Mouse (Mus musculus): ENCODE data around the gene Rec8. TPM values are rescaled to one million over a fixed set of nuclear protein-coding genes. Genes with fewer than 3 reads are reported as not detected.

The Rec8 gene
- polyA plus RNA-seq, 1 experiment from 2014 or later, result 6.2 TPM

DNA sequence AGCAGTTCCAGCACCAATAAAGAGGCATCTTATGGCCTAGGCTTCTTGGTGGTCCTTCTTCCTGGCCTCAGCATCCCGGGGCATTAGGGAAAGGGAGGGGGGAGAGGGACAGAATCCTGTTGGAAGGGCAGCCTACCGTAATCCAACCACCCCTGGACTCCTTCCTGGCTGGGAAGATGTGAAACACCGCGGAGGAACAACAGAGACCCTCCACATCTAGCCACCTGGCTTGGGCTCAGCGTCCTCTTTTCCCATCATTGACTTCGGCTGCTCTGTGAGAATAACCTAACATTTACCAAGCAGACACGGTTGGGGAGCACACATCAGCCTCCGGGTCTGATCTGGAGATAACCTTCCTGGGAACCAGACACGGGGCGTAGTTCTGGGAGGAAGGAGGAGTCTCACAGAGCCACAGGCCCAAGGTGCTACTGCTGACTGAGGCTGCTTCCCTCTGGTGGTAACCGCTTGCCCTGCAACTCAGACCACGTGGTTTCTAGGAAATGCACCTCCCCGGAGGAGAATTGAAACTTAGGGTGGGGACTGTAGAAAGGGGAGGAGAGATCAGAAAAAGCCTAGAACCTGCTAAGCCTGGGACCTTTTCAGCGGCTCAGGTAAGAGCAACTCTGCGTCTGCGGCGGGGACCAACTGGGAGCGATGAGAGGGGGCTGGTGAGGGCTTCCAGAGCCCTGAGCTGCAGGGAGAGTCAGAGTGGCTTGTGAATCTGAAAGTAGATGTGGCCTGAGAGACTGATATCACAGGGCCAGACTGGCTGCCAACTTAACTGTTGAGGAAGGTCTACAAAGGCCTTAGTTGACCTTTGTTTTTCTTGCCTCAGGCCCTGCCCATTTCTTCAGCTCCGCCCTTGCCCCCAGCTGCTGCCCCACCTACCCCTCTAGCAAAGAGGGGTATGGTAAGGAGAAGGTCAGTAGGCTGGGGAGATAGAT lies 13.9 kb upstream of the Rec8 start:
- H3K4me3 ChIP-seq (ENCODE audit: low read depth, low read length), result peak overlapping the region; percentile 15
- peak; percentile 90 for ATAC-seq (replicated peaks; ENCODE audit: low FRiP score, low TSS enrichment, low read depth)
- DNase-seq (ENCODE audit: low spot score), result peak; percentile 92
- peak overlapping the region; percentile 4 for H3K9ac ChIP-seq (ENCODE audit: low read length)
- peaks cover 75% of the 10 kb centered on the region for H3K36me3 ChIP-seq (ENCODE audit: control insufficient read depth, insufficient read depth, low read length)
- H3K9me3 ChIP-seq (ENCODE audit: control insufficient read depth, low read length), result no peaks in the 10 kb centered on the region
- H3K4me1 ChIP-seq (replicated peaks; ENCODE audit: control insufficient read depth, insufficient read depth, low read length), result no peaks in the 10 kb centered on the region; the same call in 1 of the 2 replicates
- H3K27ac ChIP-seq (ENCODE audit: low read depth), result peak overlapping the region; percentile 25
- peak overlapping the region; percentile 41 for H3K4me2 ChIP-seq (ENCODE audit: low read length)
- 12% methylated on average over 19 of the region's 19 CpGs for WGBS
- H3K27me3 ChIP-seq (replicated peaks; ENCODE audit: control insufficient read depth, insufficient read depth, low read length), result no peaks in the 10 kb centered on the region

DNA sequence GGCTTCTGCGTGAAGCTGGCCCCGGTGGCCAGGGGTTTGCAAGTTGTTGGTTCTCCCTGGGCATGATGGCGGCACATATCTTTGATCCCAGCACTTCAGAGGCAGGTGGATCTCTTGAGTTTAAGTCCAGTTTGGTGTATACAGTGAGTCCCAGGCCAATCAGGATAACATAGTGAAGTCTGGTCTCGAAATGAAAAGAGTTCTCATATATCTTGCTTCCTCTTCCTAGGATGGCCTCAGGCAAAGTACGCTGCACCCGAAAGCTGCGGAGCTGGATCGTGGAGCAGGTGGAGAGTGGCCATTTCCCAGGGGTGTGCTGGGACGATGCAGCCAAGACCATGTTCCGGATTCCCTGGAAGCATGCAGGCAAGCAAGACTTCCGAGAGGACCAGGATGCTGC lies 13.0 kb upstream of the Rec8 start:
- DNase-seq (ENCODE audit: low spot score), result no peak
- H3K4me3 ChIP-seq (ENCODE audit: low read depth, low read length), result no peak overlapping the region
- no peaks in the 10 kb centered on the region; the same call in 1 of the 2 replicates for H3K4me1 ChIP-seq (replicated peaks; ENCODE audit: control insufficient read depth, insufficient read depth, low read length)
- no peak for ATAC-seq (replicated peaks; ENCODE audit: low FRiP score, low TSS enrichment, low read depth)
- H3K27ac ChIP-seq (ENCODE audit: low read depth), result no peak overlapping the region
- no peaks in the 10 kb centered on the region for H3K27me3 ChIP-seq (replicated peaks; ENCODE audit: control insufficient read depth, insufficient read depth, low read length)
- H3K36me3 ChIP-seq (ENCODE audit: control insufficient read depth, insufficient read depth, low read length), result peaks cover 75% of the 10 kb centered on the region
- peak overlapping the region; percentile 41 for H3K4me2 ChIP-seq (ENCODE audit: low read length)
- WGBS, result 96% methylated on average over 11 of the region's 11 CpGs
- H3K9ac ChIP-seq (ENCODE audit: low read length), result no peak overlapping the region
- no peaks in the 10 kb centered on the region for H3K9me3 ChIP-seq (ENCODE audit: control insufficient read depth, low read length)

DNA sequence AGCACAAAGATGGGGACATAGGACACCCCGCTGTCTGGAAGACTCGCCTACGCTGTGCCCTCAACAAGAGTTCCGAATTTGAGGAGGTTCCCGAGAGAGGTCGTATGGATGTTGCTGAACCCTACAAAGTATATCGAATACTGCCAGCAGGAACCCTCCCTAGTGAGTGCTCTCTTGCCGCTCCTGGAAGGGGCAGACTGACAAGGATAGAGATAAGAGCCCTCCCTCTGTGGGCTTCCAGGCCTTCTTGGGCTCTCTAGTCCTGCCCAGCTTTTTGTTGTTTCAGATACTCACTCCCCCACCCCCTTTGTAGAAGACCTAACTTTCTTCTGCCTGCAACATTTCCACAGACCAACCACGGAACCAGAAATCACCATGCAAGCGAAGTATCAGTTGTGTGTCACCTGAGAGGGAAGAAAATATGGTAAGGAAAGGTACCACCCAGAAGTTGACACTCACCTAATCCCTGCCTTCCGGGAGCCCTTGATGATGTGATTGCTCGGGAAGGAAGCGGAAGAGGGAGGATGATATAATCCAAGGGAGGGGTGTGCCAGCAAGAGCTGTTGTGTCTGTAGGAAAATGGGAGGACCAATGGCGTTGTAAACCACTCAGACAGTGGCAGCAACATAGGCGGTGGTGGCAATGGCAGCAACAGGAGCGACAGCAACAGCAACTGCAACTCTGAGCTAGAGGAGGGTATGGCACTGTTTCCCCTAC lies 11.9 kb upstream of the Rec8 start:
- ATAC-seq (replicated peaks; ENCODE audit: low FRiP score, low TSS enrichment, low read depth), result no peak
- H3K27ac ChIP-seq (ENCODE audit: low read depth), result no peak overlapping the region

DNA sequence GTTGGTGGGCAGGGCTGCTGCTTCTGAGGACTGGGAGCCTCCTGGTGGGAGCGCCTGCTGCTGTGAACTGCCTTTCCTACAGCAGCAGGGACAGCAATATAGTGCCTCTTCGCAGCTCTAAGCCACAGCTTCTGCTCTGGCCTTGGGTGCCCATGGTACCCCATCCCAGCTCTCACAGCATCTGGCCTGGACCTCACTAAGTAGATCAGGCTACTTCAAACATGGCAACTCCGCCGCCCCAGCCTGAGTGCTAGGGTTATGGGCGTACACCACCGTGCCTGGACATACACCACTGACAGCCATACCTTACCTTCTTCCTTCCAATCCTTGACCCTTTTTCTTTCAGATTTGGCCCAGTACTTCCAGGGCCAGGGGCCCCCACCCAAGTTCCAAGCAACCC lies 9.5 kb upstream of the Rec8 start:
- no peaks in the 10 kb centered on the region for H3K27me3 ChIP-seq (replicated peaks; ENCODE audit: control insufficient read depth, insufficient read depth, low read length)
- 100% methylated on average over 6 of the region's 6 CpGs for WGBS
- ATAC-seq (replicated peaks; ENCODE audit: low FRiP score, low TSS enrichment, low read depth), result no peak
- H3K4me2 ChIP-seq (ENCODE audit: low read length), result no peak overlapping the region
- no peaks in the 10 kb centered on the region; the same call in 1 of the 2 replicates for H3K4me1 ChIP-seq (replicated peaks; ENCODE audit: control insufficient read depth, insufficient read depth, low read length)
- H3K27ac ChIP-seq (ENCODE audit: low read depth), result no peak overlapping the region
- H3K9ac ChIP-seq (ENCODE audit: low read length), result no peak overlapping the region
- H3K4me3 ChIP-seq (ENCODE audit: low read depth, low read length), result no peak overlapping the region
- no peaks in the 10 kb centered on the region for H3K9me3 ChIP-seq (ENCODE audit: control insufficient read depth, low read length)
- DNase-seq (ENCODE audit: low spot score), result no peak
- H3K36me3 ChIP-seq (ENCODE audit: control insufficient read depth, insufficient read depth, low read length), result peaks cover 40% of the 10 kb centered on the region

More for the DNA sequence above, 11.9 kb upstream of the Rec8 start:
- Histone ChIP-seq H3K4me1 (replicated peaks; ENCODE audit: control insufficient read depth, insufficient read depth, low read length) (no peaks in the 10 kb centered on the region; the same call in 1 of the 2 replicates), H3K36me3 (ENCODE audit: control insufficient read depth, insufficient read depth, low read length) (peaks cover 65% of the 10 kb centered on the region), H3K4me2 (ENCODE audit: low read length) (no peak overlapping the region), H3K4me3 (ENCODE audit: low read depth, low read length) (no peak overlapping the region), H3K9me3 (ENCODE audit: control insufficient read depth, low read length) (no peaks in the 10 kb centered on the region), H3K27me3 (replicated peaks; ENCODE audit: control insufficient read depth, insufficient read depth, low read length) (no peaks in the 10 kb centered on the region), H3K9ac (ENCODE audit: low read length) (no peak overlapping the region)
- no peak for DNase-seq (ENCODE audit: low spot score)
- 92% methylated on average over 16 of the region's 16 CpGs for WGBS

DNA sequence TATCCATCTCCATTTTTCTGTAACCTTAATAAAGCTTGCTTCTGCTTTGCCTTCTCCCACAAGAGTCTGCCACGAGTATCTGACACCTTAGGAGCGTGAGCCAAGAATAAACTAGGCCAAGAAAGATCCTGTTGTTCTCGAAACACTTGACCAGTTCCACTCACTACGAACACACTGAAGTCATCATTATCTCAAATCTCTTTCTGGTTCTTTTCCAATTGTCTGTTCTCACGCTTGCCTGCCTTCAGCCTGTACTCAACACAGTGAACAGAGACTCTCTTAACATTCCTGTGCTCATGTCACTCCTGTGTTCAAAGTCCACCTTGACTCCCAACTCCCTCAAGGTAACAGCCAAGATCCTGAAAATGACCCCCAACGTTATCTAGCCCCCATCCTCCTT lies 4.5 kb upstream of the Rec8 start:
- Histone ChIP-seq H3K36me3 (ENCODE audit: control insufficient read depth, insufficient read depth, low read length) (peaks cover 14% of the 10 kb centered on the region), H3K4me1 (replicated peaks; ENCODE audit: control insufficient read depth, insufficient read depth, low read length) (no peaks in the 10 kb centered on the region), H3K9me3 (ENCODE audit: control insufficient read depth, low read length) (no peaks in the 10 kb centered on the region), H3K27me3 (replicated peaks; ENCODE audit: control insufficient read depth, insufficient read depth, low read length) (no peaks in the 10 kb centered on the region), H3K9ac (ENCODE audit: low read length) (no peak overlapping the region), H3K4me2 (ENCODE audit: low read length) (no peak overlapping the region), H3K27ac (ENCODE audit: low read depth) (no peak overlapping the region), H3K4me3 (ENCODE audit: low read depth, low read length) (no peak overlapping the region)
- WGBS, result 74% methylated on average over 6 of the region's 6 CpGs
- DNase-seq (ENCODE audit: low spot score) (no peak), ATAC-seq (replicated peaks; ENCODE audit: low FRiP score, low TSS enrichment, low read depth) (no peak)

DNA sequence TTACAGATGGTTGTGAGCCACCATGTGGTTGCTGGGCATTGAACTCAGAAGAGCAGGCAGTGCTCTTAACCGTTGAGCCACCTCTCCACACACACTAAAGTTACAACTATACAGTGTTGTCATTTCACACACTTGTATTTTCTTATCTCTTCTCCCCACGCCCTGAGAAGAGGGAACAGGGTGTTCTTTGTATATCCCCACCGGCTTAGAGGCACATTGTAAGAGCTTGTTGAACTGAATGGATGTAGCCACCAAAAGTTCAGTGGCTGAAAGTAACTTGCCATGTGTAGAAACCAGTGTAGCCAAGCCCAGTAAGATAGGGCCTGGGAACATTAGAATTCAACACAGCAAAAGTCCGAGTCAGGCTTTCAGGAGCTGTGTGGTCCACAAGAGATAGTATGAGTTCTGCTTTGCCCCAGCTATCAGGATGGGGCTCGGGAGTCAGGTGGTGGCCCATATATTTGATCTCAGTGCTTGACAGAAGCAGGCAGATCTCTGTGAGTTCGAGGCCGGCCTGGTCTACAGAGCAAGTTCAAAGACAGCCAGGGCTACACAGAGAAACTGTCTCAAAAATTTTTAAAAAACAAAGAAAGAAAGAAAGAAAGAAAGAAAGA lies 3.2 kb upstream of the Rec8 start:
- Histone ChIP-seq H3K4me2 (ENCODE audit: low read length) (no peak overlapping the region), H3K4me3 (ENCODE audit: low read depth, low read length) (no peak overlapping the region), H3K27ac (ENCODE audit: low read depth) (no peak overlapping the region), H3K27me3 (replicated peaks; ENCODE audit: control insufficient read depth, insufficient read depth, low read length) (no peaks in the 10 kb centered on the region), H3K9me3 (ENCODE audit: control insufficient read depth, low read length) (no peaks in the 10 kb centered on the region), H3K4me1 (replicated peaks; ENCODE audit: control insufficient read depth, insufficient read depth, low read length) (no peaks in the 10 kb centered on the region; the same call in 1 of the 2 replicates), H3K9ac (ENCODE audit: low read length) (no peak overlapping the region), H3K36me3 (ENCODE audit: control insufficient read depth, insufficient read depth, low read length) (peaks cover 2% of the 10 kb centered on the region)
- DNase-seq (ENCODE audit: low spot score) (no peak), ATAC-seq (replicated peaks; ENCODE audit: low FRiP score, low TSS enrichment, low read depth) (no peak)
- WGBS, result 77% methylated on average over 7 of the region's 7 CpGs

DNA sequence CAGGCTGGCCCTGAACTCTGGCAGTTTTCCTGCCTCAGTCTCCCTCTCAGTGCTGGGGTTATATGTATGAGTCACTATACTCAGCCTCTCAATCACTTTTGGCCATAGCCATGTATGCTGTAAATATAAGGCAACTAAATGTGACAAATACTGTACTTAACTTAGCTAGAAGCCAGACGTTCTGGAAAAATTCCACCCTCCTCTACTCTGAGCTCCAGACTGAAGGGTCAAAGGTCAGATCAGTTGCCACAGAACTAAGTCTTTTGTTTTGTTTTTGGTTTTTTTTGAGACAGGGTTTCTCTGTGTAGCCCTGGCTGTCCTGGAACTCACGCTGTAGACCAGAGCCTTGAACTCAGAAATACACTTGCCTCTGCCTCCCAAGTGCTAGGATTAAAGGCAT lies 2.0 kb upstream of the Rec8 start:
- H3K4me1 ChIP-seq (replicated peaks; ENCODE audit: control insufficient read depth, insufficient read depth, low read length), result no peaks in the 10 kb centered on the region; the same call in 1 of the 2 replicates

DNA sequence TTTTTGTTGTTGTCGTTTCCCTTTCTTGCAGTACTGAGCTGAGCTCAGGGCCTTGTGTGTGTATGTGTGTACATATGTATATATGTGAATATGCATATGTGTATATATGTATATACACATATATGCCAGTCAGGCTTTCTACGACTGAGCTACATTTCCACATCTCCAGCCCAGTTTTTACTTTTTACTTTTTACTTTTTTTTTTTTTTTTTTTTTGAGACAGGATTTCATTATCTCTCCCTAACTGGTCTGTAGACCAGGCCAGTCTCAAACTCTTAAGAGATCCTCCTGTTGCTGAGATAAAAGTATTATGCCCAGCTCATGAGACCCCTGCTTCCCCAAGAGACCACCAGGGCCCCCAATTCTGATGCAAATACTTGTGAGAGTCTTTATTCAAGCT lies 993 bp upstream of the Rec8 start:
- Histone ChIP-seq H3K9ac (ENCODE audit: low read length) (no peak overlapping the region), H3K4me3 (ENCODE audit: low read depth, low read length) (no peak overlapping the region), H3K4me2 (ENCODE audit: low read length) (no peak overlapping the region), H3K4me1 (replicated peaks; ENCODE audit: control insufficient read depth, insufficient read depth, low read length) (no peaks in the 10 kb centered on the region; the same call in 1 of the 2 replicates), H3K27ac (ENCODE audit: low read depth) (no peak overlapping the region), H3K27me3 (replicated peaks; ENCODE audit: control insufficient read depth, insufficient read depth, low read length) (no peaks in the 10 kb centered on the region), H3K9me3 (ENCODE audit: control insufficient read depth, low read length) (no peaks in the 10 kb centered on the region), H3K36me3 (ENCODE audit: control insufficient read depth, insufficient read depth, low read length) (no peaks in the 10 kb centered on the region)
- DNase-seq (ENCODE audit: low spot score), result no peak
- no peak for ATAC-seq (replicated peaks; ENCODE audit: low FRiP score, low TSS enrichment, low read depth)
- WGBS, result 81% methylated on average over 2 of the region's 2 CpGs

More for the DNA sequence above, 2.0 kb upstream of the Rec8 start:
- Histone ChIP-seq H3K9me3 (ENCODE audit: control insufficient read depth, low read length) (no peaks in the 10 kb centered on the region), H3K4me2 (ENCODE audit: low read length) (no peak overlapping the region), H3K36me3 (ENCODE audit: control insufficient read depth, insufficient read depth, low read length) (no peaks in the 10 kb centered on the region), H3K9ac (ENCODE audit: low read length) (no peak overlapping the region), H3K4me3 (ENCODE audit: low read depth, low read length) (no peak overlapping the region), H3K27ac (ENCODE audit: low read depth) (no peak overlapping the region), H3K27me3 (replicated peaks; ENCODE audit: control insufficient read depth, insufficient read depth, low read length) (no peaks in the 10 kb centered on the region)
- 44% methylated on average over 2 of the region's 2 CpGs for WGBS
- DNase-seq (ENCODE audit: low spot score) (no peak), ATAC-seq (replicated peaks; ENCODE audit: low FRiP score, low TSS enrichment, low read depth) (no peak)

Data from intestine, embryonic 14.5 days (tissue).